Comparison of ENCODE assay signal across 23 mouse cellular contexts in genomic region chr10:76671939-76672338, GRCm38 (mm10). TPM values are rescaled to one million over a fixed set of nuclear protein-coding genes. Genes with fewer than 3 reads are reported as not detected.
DNase-seq lines count a peak whose midpoint lies in the region; ATAC-seq and TF ChIP-seq lines count a peak whose summit lies in the region.
"Had no signal": no experiment of that assay in that cellular context is flagged by ENCODE, and none has a peak within 500 bp of the region (broad histone marks: within the 10 kb centered on the region; RNA-seq: fewer than 3 reads in every experiment).

No protein-coding gene starts in this region.

- 55% methylated on average over 9 of the region's 9 CpGs for WGBS in limb, embryonic 12.5 days
- 88% methylated on average over 9 of the region's 9 CpGs for WGBS in limb, embryonic 10.5 days
- WGBS in midbrain, embryonic 11.5 days: 86% methylated on average over 9 of the region's 9 CpGs
- 90% methylated on average over 9 of the region's 9 CpGs for WGBS in midbrain, embryonic 14.5 days
- WGBS in embryonic facial prominence, embryonic 15.5 days: 41% methylated on average over 9 of the region's 9 CpGs
- 41% methylated on average over 9 of the region's 9 CpGs for WGBS in limb, embryonic 15.5 days
- 89% methylated on average over 9 of the region's 9 CpGs for WGBS in hindbrain, postnatal 0 days
- WGBS in cerebellum, adult 2 months: 92% methylated on average over 9 of the region's 9 CpGs

- peak; percentile 82 for ATAC-seq in limb, embryonic 12.5 days (ENCODE audit: insufficient number of reproducible peaks, insufficient read depth, low FRiP score, low TSS enrichment, low read depth)
- ATAC-seq in midbrain, embryonic 11.5 days (ENCODE audit: low FRiP score): no peak
- no peak for ATAC-seq in midbrain, embryonic 14.5 days (ENCODE audit: low FRiP score, low TSS enrichment)
- ATAC-seq in embryonic facial prominence, embryonic 15.5 days (ENCODE audit: insufficient number of reproducible peaks, low FRiP score, low TSS enrichment, low read depth): peak; percentile 30; the same call in 1 of the 2 replicates
- ATAC-seq in limb, embryonic 15.5 days (ENCODE audit: insufficient number of reproducible peaks, low FRiP score, low TSS enrichment, low read depth): no peak
- ATAC-seq in hindbrain, postnatal 0 days: no peak
- ATAC-seq: forebrain, postnatal 0 days; Patski had no signal

- no peak overlapping the region for H3K4me2 ChIP-seq in limb, embryonic 12.5 days
- no peak overlapping the region for H3K4me2 ChIP-seq in midbrain, embryonic 11.5 days
- H3K4me2 ChIP-seq in midbrain, embryonic 14.5 days (ENCODE audit: low read length): no peak overlapping the region
- no peak overlapping the region for H3K4me2 ChIP-seq in embryonic facial prominence, embryonic 15.5 days (replicated peaks)
- no peak overlapping the region for H3K4me2 ChIP-seq in limb, embryonic 15.5 days
- H3K4me2 ChIP-seq in hindbrain, postnatal 0 days (ENCODE audit: low read depth, low read length): no peak overlapping the region
- H3K4me2 ChIP-seq: heart, embryonic 13.5 days; hindbrain, embryonic 12.5 days; liver, embryonic 13.5 days had no signal

- H3K27ac ChIP-seq in limb, embryonic 12.5 days: peak overlapping the region; percentile 87
- H3K27ac ChIP-seq in limb, embryonic 10.5 days: no peak overlapping the region
- H3K27ac ChIP-seq in midbrain, embryonic 11.5 days (ENCODE audit: low read depth, low read length): no peak overlapping the region
- H3K27ac ChIP-seq in midbrain, embryonic 14.5 days (replicated peaks; ENCODE audit: low read depth, low read length): no peak overlapping the region
- H3K27ac ChIP-seq in embryonic facial prominence, embryonic 15.5 days (replicated peaks): peak overlapping the region; percentile 78
- peak overlapping the region; percentile 30 for H3K27ac ChIP-seq in limb, embryonic 15.5 days
- H3K27ac ChIP-seq in hindbrain, postnatal 0 days: no peak overlapping the region
- no peak overlapping the region for H3K27ac ChIP-seq in cerebellum, adult 2 months (ENCODE audit: insufficient read depth, low read length)
- H3K27ac ChIP-seq: heart, embryonic 13.5 days; hindbrain, embryonic 12.5 days; liver, embryonic 13.5 days; macrophage had no signal

- H3K4me3 ChIP-seq in limb, embryonic 12.5 days (replicated peaks): no peak overlapping the region
- no peak overlapping the region for H3K4me3 ChIP-seq in limb, embryonic 10.5 days
- H3K4me3 ChIP-seq in midbrain, embryonic 11.5 days (ENCODE audit: low read depth, low read length): no peak overlapping the region
- H3K4me3 ChIP-seq in midbrain, embryonic 14.5 days (replicated peaks; ENCODE audit: low read depth, low read length): no peak overlapping the region
- H3K4me3 ChIP-seq in embryonic facial prominence, embryonic 15.5 days (replicated peaks): no peak overlapping the region
- H3K4me3 ChIP-seq in limb, embryonic 15.5 days: no peak overlapping the region
- no peak overlapping the region for H3K4me3 ChIP-seq in hindbrain, postnatal 0 days (ENCODE audit: low read length)
- H3K4me3 ChIP-seq in cerebellum, adult 2 months (replicated peaks; ENCODE audit: insufficient read depth, low read depth, low read length): no peak overlapping the region
- H3K4me3 ChIP-seq: heart, embryonic 13.5 days; hindbrain, embryonic 12.5 days; liver, embryonic 13.5 days had no signal

- H3K4me1 ChIP-seq in limb, embryonic 12.5 days (replicated peaks): peaks cover 7% of the 10 kb centered on the region
- H3K4me1 ChIP-seq in limb, embryonic 10.5 days: no peaks in the 10 kb centered on the region
- H3K4me1 ChIP-seq in midbrain, embryonic 11.5 days (ENCODE audit: control insufficient read depth, insufficient read depth, low read length): no peaks in the 10 kb centered on the region
- no peaks in the 10 kb centered on the region for H3K4me1 ChIP-seq in midbrain, embryonic 14.5 days (ENCODE audit: control insufficient read depth, insufficient read depth, low read length)
- peaks cover 27% of the 10 kb centered on the region for H3K4me1 ChIP-seq in embryonic facial prominence, embryonic 15.5 days
- peaks cover 17% of the 10 kb centered on the region for H3K4me1 ChIP-seq in limb, embryonic 15.5 days
- H3K4me1 ChIP-seq in hindbrain, postnatal 0 days (ENCODE audit: insufficient read depth, low read length): no peaks in the 10 kb centered on the region
- no peaks in the 10 kb centered on the region for H3K4me1 ChIP-seq in cerebellum, adult 2 months (ENCODE audit: control insufficient read depth, insufficient read depth, low read length)
- H3K4me1 ChIP-seq: heart, embryonic 13.5 days; hindbrain, embryonic 12.5 days; liver, embryonic 13.5 days had no signal

- TF ChIP-seq CTCF in hindbrain, postnatal 0 days (IDR thresholded peaks at IDR 0.05; ENCODE audit: low read depth): no peak
- TF ChIP-seq CTCF in cerebellum, adult 2 months (IDR thresholded peaks at IDR 0.05; ENCODE audit: borderline replicate concordance, insufficient read depth, low read depth, low read length): no peak

- DNase-seq in limb, embryonic 10.5 days (ENCODE audit: low spot score): no peak
- DNase-seq in midbrain, embryonic 11.5 days (ENCODE audit: low spot score, missing footprints): peak; percentile 26
- DNase-seq in midbrain, embryonic 14.5 days: no peak
- DNase-seq in hindbrain, postnatal 0 days (ENCODE audit: low spot score): no peak
- DNase-seq in cerebellum, adult 2 months: no peak
- DNase-seq: B cell, adult 2 months; cerebellum, adult 11 months; cerebellum, postnatal 10 days; forebrain, postnatal 0 days; gastrocnemius, postnatal 14 days; heart, adult 18-20 months; heart, postnatal 14 days; kidney, postnatal 36 days; liver, embryonic 13.5 days had no signal

- H3K9ac ChIP-seq in limb, embryonic 12.5 days (replicated peaks): no peak overlapping the region
- H3K9ac ChIP-seq in midbrain, embryonic 11.5 days (ENCODE audit: low read length): no peak overlapping the region
- no peak overlapping the region for H3K9ac ChIP-seq in midbrain, embryonic 14.5 days (replicated peaks; ENCODE audit: low read length)
- no peak overlapping the region for H3K9ac ChIP-seq in embryonic facial prominence, embryonic 15.5 days
- no peak overlapping the region for H3K9ac ChIP-seq in limb, embryonic 15.5 days
- H3K9ac ChIP-seq in hindbrain, postnatal 0 days (replicated peaks; ENCODE audit: low read length): no peak overlapping the region
- H3K9ac ChIP-seq: forebrain, postnatal 0 days; heart, embryonic 13.5 days; hindbrain, embryonic 12.5 days; liver, embryonic 13.5 days had no signal

- no peaks in the 10 kb centered on the region for H3K27me3 ChIP-seq in limb, embryonic 12.5 days
- no peaks in the 10 kb centered on the region for H3K27me3 ChIP-seq in limb, embryonic 10.5 days (ENCODE audit: low read depth, poor library complexity, severe bottlenecking)
- no peaks in the 10 kb centered on the region for H3K27me3 ChIP-seq in midbrain, embryonic 11.5 days (ENCODE audit: control insufficient read depth, insufficient read depth, low read length)
- H3K27me3 ChIP-seq in midbrain, embryonic 14.5 days (ENCODE audit: control insufficient read depth, insufficient read depth, low read length): no peaks in the 10 kb centered on the region
- no peaks in the 10 kb centered on the region for H3K27me3 ChIP-seq in embryonic facial prominence, embryonic 15.5 days
- no peaks in the 10 kb centered on the region for H3K27me3 ChIP-seq in limb, embryonic 15.5 days
- no peaks in the 10 kb centered on the region for H3K27me3 ChIP-seq in hindbrain, postnatal 0 days (ENCODE audit: insufficient read depth, low read length)
- no peaks in the 10 kb centered on the region for H3K27me3 ChIP-seq in cerebellum, adult 2 months (ENCODE audit: control insufficient read depth, insufficient read depth, low read length)
- H3K27me3 ChIP-seq: heart, embryonic 13.5 days; hindbrain, embryonic 12.5 days; liver, embryonic 13.5 days; Patski had no signal

- TF ChIP-seq POLR2A in cerebellum, adult 2 months (IDR thresholded peaks at IDR 0.05; ENCODE audit: borderline replicate concordance, insufficient read depth, low read length): no peak

- H3K36me3 ChIP-seq in limb, embryonic 12.5 days: no peaks in the 10 kb centered on the region
- no peaks in the 10 kb centered on the region for H3K36me3 ChIP-seq in limb, embryonic 10.5 days
- no peaks in the 10 kb centered on the region for H3K36me3 ChIP-seq in midbrain, embryonic 11.5 days (ENCODE audit: control insufficient read depth, insufficient read depth, low read length)
- no peaks in the 10 kb centered on the region for H3K36me3 ChIP-seq in midbrain, embryonic 14.5 days (ENCODE audit: control insufficient read depth, insufficient read depth, low read length)
- no peaks in the 10 kb centered on the region for H3K36me3 ChIP-seq in embryonic facial prominence, embryonic 15.5 days
- no peaks in the 10 kb centered on the region for H3K36me3 ChIP-seq in limb, embryonic 15.5 days
- H3K36me3 ChIP-seq in hindbrain, postnatal 0 days (ENCODE audit: insufficient read depth, low read length): no peaks in the 10 kb centered on the region
- H3K36me3 ChIP-seq: G1E; heart, embryonic 13.5 days; hindbrain, embryonic 12.5 days; liver, embryonic 13.5 days had no signal

- peaks cover 5% of the 10 kb centered on the region; the same call in 1 of the 2 replicates for H3K9me3 ChIP-seq in limb, embryonic 12.5 days
- H3K9me3 ChIP-seq in limb, embryonic 10.5 days (replicated peaks): no peaks in the 10 kb centered on the region
- H3K9me3 ChIP-seq in midbrain, embryonic 11.5 days (ENCODE audit: control insufficient read depth, low read length): no peaks in the 10 kb centered on the region
- H3K9me3 ChIP-seq in midbrain, embryonic 14.5 days (ENCODE audit: control insufficient read depth, low read length): peaks cover 2% of the 10 kb centered on the region; the same call in 1 of the 2 replicates
- H3K9me3 ChIP-seq in embryonic facial prominence, embryonic 15.5 days (replicated peaks): no peaks in the 10 kb centered on the region
- no peaks in the 10 kb centered on the region for H3K9me3 ChIP-seq in limb, embryonic 15.5 days
- H3K9me3 ChIP-seq in hindbrain, postnatal 0 days (ENCODE audit: low read length): peaks cover 2% of the 10 kb centered on the region; the same call in 1 of the 2 replicates
- H3K9me3 ChIP-seq: G1E; heart, embryonic 13.5 days; hindbrain, embryonic 12.5 days; liver, embryonic 13.5 days had no signal

RNA-seq across cellular contexts. Expression of gene Col6a2, which starts 48.5 kb away (rescaled TPM):
- polyA plus RNA-seq in limb, embryonic 12.5 days (2016; fragmentation: Nextera tagmentation; extraction: Ambion mirVana): 47.6 and 54.7 TPM in 2 replicates
- polyA plus RNA-seq in limb, embryonic 10.5 days (2016; fragmentation: Nextera tagmentation; extraction: Ambion mirVana): 5.5 and 9.5 TPM in 2 replicates
- 10.7 and 10.8 TPM in 2 replicates for polyA plus RNA-seq in midbrain, embryonic 11.5 days (2014; fragmentation: Nextera tagmentation; extraction: Ambion mirVana)
- polyA plus RNA-seq in midbrain, embryonic 14.5 days (2014; fragmentation: Nextera tagmentation; extraction: Ambion mirVana): 1.6 and 11.4 TPM in 2 replicates
- 390 and 438 TPM in 2 replicates for polyA plus RNA-seq in embryonic facial prominence, embryonic 15.5 days (2015; fragmentation: Nextera tagmentation; extraction: Ambion mirVana)
- 369 and 451 TPM in 2 replicates for polyA plus RNA-seq in limb, embryonic 15.5 days (2015; fragmentation: Nextera tagmentation; extraction: Ambion mirVana)
- total RNA-seq in hindbrain, postnatal 0 days (2014; rRNA removed): 30.3 and 37.8 TPM in 2 replicates
- polyA plus RNA-seq in hindbrain, postnatal 0 days (2015; fragmentation: Nextera tagmentation; extraction: Ambion mirVana): 20.3 and 22.2 TPM in 2 replicates
- 2.9 and 4.0 TPM in 2 replicates for polyA plus RNA-seq in cerebellum, adult 2 months (2012; rRNA removed)
- total RNA-seq: CH12.LX had no signal
- polyA plus RNA-seq: G1E had no signal

RNA-seq across cellular contexts. Expression of gene Col6a1, which starts 54.0 kb away (rescaled TPM):
- polyA plus RNA-seq in limb, embryonic 12.5 days (2016; fragmentation: Nextera tagmentation; extraction: Ambion mirVana): 40.1 and 49.2 TPM in 2 replicates
- polyA plus RNA-seq in limb, embryonic 10.5 days (2016; fragmentation: Nextera tagmentation; extraction: Ambion mirVana): 4.1 and 7.8 TPM in 2 replicates
- polyA plus RNA-seq in midbrain, embryonic 11.5 days (2014; fragmentation: Nextera tagmentation; extraction: Ambion mirVana): 12.8 and 12.9 TPM in 2 replicates
- polyA plus RNA-seq in midbrain, embryonic 14.5 days (2014; fragmentation: Nextera tagmentation; extraction: Ambion mirVana): 0.54 and 15.7 TPM in 2 replicates
- 419 and 472 TPM in 2 replicates for polyA plus RNA-seq in embryonic facial prominence, embryonic 15.5 days (2015; fragmentation: Nextera tagmentation; extraction: Ambion mirVana)
- 441 and 563 TPM in 2 replicates for polyA plus RNA-seq in limb, embryonic 15.5 days (2015; fragmentation: Nextera tagmentation; extraction: Ambion mirVana)
- 33.5 and 39.0 TPM in 2 replicates for total RNA-seq in hindbrain, postnatal 0 days (2014; rRNA removed)
- 23.2 and 27.0 TPM in 2 replicates for polyA plus RNA-seq in hindbrain, postnatal 0 days (2015; fragmentation: Nextera tagmentation; extraction: Ambion mirVana)
- 13.0 and 13.2 TPM in 2 replicates for polyA plus RNA-seq in cerebellum, adult 2 months (2012; rRNA removed)
- polyA plus RNA-seq: G1E had no signal

Comparison
In these comparisons a context has a peak if more than half of its experiments do, and no peak if none do; other contexts are left out.
1. ATAC-seq: peak in limb, embryonic 12.5 days (single experiment) and embryonic facial prominence, embryonic 15.5 days (single experiment); none in midbrain, embryonic 11.5 days (single experiment), midbrain, embryonic 14.5 days (single experiment), limb, embryonic 15.5 days (single experiment) and hindbrain, postnatal 0 days (single experiment).
2. H3K27ac ChIP-seq: peak in limb, embryonic 12.5 days (single experiment), embryonic facial prominence, embryonic 15.5 days (single experiment) and limb, embryonic 15.5 days (single experiment); none in limb, embryonic 10.5 days (single experiment), midbrain, embryonic 11.5 days (single experiment), midbrain, embryonic 14.5 days (single experiment), hindbrain, postnatal 0 days (single experiment) and cerebellum, adult 2 months (single experiment).